Mouse (Mus musculus): Measurements from ENCODE around the gene N4bp1.

N4bp1 gene

DNA sequence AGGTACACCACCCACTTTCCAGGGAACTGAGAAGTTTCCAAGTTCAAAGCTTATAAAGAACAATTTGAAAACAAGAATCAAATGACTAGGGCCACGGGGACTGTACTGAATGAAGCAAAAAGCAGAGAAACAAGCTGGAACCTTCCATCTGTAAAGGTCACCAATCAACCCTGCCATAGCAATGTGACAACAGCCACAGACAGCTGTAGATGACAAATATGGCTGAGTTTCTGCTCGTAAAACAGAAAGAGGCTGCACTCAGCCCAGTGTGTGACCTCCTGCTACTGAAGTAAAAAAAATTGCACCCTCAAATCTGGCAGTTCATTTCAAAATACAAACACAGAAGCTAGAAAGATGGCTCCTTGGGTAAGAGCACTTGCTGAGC is 31.1 kb downstream of the N4bp1 start:
- peak in 1 of 2 experiments; percentile 23 for DNase-seq

GRCm38 (mm10) chr8:86853266-86853988 is 31.6 kb downstream of the N4bp1 start:
- DNase-seq = no peak

- no peak for DNase-seq
Observed at GRCm38 (mm10) chr8:86852491-86852890, 32.6 kb downstream of the N4bp1 start.

GRCm38 (mm10) chr8:86848876-86849275 is 36.2 kb downstream of the N4bp1 start:
- DNase-seq = no peak

DNA sequence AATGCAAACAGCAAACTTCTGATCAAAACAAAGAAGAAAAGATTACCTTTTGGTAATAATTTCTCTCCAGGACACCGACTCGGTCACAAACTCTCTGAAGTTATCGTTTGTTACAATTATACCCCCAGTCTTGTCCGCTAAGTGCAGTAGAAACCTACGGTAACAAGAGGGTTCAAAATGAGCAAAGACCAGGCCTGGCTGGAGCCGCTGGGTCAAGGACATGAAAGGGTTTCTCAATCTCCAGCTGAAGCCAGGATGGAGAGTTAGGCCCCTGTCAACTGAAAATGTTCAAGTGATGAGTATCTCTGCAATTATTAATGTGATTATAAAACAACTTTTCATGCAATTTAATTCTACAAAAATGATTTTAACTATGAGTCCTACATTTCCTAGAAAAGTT is 36.7 kb downstream of the N4bp1 start:
- no peak for DNase-seq

- DNase-seq = no peak
Observed at GRCm38 (mm10) chr8:86847091-86847490, 38.0 kb downstream of the N4bp1 start.

- no peak for DNase-seq
Observed at GRCm38 (mm10) chr8:86845875-86846274, 39.2 kb downstream of the N4bp1 start.

DNA sequence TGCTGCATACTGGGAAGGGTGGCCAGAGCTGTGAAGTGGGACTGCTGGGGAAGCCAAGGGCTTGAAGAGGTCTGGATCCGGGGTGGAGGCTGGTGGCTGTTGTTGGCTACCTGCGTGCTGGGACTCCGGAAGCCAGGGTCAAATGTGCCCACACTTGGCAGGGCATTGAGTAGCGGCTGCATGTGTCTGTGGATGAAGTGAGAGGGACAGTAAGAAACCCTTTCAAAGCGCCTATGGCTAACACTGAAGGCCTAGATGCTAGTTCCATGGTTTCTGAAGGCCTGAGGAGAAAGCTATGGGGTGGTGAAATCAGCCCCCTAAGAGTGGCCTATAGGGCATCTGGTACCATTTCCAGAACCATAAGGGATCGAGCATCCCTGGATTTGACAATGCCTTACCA is 40.2 kb downstream of the N4bp1 start:
- DNase-seq = no peak

- peak; percentile 56 to 59 for DNase-seq
Observed at GRCm38 (mm10) chr8:86843896-86844295, 41.2 kb downstream of the N4bp1 start.

DNA sequence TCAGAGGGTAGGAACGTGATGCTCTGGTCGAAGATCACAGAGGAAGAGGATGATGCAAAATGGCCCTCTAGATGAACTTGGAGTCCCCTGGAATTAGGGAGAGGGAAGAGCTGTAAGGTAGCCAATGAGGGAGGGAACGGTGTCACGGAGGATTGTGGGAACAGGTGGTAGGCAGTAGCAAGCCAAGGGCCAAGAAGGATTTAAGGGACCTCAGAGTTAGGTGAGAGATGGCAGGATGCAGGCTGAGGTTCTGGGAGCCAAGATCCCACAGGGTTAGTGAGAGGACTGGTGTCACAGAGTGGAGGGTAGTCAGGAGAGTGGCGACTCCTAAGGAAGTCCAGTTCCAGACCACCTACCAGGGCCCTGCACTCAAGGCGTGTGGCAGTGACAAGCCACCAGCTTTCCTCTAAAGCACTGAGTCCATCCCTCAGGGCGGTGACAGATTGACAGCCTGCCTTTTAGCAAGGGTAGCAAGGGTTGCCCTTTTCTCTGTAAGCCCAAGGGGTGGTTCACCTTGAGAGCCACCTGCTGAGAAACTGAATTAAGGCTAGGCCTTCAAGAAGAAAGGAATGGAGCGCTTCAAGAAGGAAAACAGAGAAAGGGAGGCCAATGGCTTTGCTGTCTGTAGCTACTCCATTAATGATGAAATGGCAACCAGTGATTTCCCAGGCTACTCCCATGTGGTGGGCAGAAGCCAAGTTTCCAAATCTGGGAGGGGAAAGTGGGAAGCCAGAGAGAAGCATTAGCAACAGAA is 43.3 kb downstream of the N4bp1 start:
- no peak for DNase-seq

DNA sequence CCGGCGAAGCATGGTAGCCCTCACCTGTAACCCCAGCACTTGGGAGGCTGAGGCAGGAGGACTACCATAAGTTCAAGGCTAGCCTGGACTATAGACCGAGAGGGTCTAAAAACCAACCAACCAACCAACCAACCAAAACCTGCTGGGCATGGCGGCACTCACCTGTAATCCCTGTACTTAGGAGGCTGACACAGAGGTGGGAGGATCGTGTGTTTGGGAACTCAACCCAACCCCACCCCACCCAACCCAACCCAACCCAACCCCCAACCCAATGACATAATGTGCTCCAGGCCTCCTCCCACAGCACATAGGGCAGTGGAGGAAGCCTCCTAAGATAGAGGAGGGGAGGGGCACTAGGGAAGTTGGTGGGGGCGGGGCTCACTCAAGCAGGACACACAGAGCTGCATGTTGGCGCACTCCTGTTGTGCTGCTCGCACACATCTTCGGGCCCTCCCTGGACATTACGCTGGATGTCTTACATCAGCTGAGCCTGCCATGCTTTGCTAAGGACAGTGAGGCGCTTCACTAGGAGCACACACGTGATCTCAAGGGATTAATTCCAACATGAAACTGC is 44.9 kb downstream of the N4bp1 start:
- DNase-seq = no peak

GRCm38 (mm10) chr8:86838707-86839438 is 46.2 kb downstream of the N4bp1 start:
- DNase-seq = no peak

GRCm38 (mm10) chr8:86837234-86837633 is 47.8 kb downstream of the N4bp1 start:
- DNase-seq = no peak

DNA sequence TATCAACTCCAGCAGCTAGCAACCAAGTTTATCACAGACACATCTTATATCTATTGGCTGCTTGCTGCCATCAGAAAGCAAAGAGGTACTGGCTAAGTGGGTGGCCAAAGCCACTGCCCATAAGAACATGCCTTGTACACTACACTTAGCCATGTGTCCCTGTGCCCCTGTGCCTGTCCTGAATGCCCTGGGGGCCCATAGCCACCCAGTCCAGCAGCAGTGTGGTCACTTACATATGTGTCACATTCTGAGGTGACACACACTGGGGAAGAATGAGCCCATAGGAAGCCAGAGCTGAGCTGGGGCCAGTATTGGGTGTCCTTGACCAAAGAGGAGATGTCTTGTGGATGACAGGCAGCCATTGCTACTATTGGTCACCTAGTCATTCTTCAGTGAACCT is 49.2 kb downstream of the N4bp1 start:
- no peak for DNase-seq

DNA sequence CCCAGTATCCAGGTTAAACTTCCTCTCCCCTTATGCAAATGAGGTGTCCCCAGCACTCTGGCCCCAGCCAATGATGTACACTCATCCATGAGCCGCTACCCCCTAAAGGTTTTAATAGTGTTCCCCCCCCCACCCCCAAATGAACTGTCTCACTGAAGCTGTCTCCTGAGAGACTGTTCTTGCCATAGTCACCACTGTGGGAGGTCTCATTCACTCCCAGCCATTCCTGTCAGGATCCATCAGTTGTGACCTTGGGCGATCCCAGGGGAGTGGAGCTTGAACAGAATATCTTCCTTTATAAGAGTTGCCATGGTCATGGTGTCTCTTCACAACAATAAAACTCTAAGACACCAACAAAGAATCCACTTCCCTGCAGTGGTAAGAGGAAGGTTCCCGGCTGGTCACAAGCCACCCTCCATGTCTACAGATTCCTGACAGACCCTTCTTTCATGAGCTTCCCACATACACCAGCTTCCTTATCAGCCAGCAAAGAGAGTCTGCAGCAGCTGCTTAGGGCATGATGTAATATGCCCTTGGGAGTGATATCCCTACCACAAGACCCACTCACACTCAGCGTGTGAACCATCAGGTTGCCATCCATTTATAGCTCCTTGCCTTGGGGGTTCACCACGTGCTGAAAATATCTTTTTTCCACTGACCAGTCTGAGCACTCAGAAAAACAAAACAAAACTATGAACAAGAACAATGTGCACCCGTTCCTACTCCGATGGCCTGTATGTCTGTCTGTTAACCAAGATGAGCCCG is 50.4 kb downstream of the N4bp1 start:
- no peak for DNase-seq

- no peak for DNase-seq
Observed at GRCm38 (mm10) chr8:86833937-86834336, 51.1 kb downstream of the N4bp1 start.

GRCm38 (mm10) chr8:86828925-86829324 is 56.1 kb downstream of the N4bp1 start:
- no peak for DNase-seq

DNA sequence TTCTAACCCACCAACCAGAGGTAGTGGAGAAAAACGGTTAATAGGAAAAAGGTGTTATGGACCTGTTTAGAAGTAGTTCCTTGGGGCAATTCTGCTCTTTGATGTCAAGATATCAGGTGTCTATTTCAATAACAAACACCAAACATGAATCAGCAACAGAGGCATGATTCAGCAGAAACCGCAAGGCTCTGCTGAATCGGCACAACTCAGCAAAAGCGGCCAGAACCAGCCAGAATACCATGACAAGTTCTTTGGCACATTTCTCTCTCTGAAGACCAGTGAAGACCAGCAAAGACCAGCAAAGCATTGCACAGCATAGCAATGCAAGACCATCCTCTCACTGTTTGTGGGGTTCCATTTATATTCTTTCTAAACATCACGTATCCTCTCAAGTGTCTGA is 57.9 kb downstream of the N4bp1 start:
- DNase-seq = no peak

- DNase-seq = no peak
Observed at GRCm38 (mm10) chr8:86826538-86826937, 58.5 kb downstream of the N4bp1 start.

- no peak for DNase-seq
Observed at GRCm38 (mm10) chr8:86825674-86826448, 59.2 kb downstream of the N4bp1 start.

GRCm38 (mm10) chr8:86824735-86825134 is 60.3 kb downstream of the N4bp1 start:
- DNase-seq = no peak

DNA sequence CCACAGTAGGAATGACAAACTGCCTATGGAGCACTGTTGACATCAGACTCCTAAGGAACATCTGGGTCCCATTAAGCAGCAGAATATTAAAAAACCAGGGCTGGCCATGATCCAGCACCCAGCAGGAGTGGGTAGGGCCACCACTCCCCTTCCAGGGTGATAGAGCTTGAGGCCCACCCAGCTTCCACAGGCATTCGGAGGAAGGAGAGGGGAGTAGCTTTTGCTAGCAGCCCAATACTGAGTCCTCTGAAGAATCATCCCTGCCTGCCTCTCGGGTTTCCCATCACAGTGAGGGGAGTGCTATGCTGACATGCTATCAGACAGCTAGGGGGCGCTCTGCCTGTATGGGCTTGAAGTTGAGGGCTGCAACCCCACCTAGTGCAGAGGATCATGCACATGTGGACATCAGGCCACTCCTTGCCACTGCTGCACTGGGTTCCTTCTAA is 64.3 kb downstream of the N4bp1 start:
- DNase-seq = peak; percentile 50 to 73

Measured in lung, postnatal 4 days (tissue).